Mouse (Mus musculus) heart, postnatal 0 days (tissue): Measurements from ENCODE around the gene Mrpl49.

Experiments
- CTCF ChIP-seq: IDR thresholded peaks from 2 replicates; pipeline ENCODE4 v1.5.1; 2016; ENCODE audit warnings: antibody characterized with exemption, control low read depth, low read depth
- EP300 ChIP-seq: IDR thresholded peaks from 2 replicates; pipeline ENCODE4 v1.6.1; 2016; ENCODE audit warnings: antibody characterized with exemption, low read depth

DNA sequence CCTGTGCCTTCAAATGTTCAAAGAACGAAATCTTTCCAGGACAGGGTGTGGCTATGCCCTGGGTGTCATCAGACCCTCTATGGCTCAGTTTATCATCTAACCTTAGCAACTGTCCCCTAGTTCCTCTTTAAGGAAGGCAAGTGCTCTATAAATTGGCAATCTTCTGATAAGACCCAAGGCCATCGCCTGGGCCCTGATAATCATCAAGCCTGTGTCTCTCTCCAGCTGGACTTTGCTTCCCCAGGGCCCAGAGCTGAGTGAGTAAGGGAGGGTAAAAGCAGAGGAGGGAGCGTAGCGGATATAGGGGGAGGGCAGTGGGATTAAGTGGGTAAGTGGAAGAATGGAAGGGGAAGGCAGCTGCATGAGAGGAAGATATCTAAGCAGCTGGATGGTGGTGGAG lies 46.9 kb upstream of the Mrpl49 start:
- TF ChIP-seq CTCF, result no peak
- TF ChIP-seq EP300, result no peak
